Mouse (Mus musculus) activated CD4-positive, CD25-positive, alpha-beta regulatory T cell, adult 4 months (primary cell): ENCODE measurements around the gene Gm10273. TPM values are rescaled to one million over a fixed set of nuclear protein-coding genes. Genes with fewer than 3 reads are reported as not detected.

ENCODE experiments used
- ATAC-seq: one replicate; pipeline ENCODE4 v1.8.0; 2017
- polyA plus RNA-seq, 2 experiments: library from polyadenylated mRNA; unstranded; fragments of 100-300 nt; shearing (Covaris generic); gene quantifications; one replicate each; pipeline ENCODE4 v1.2.1; 2017

Gene Gm10273
- polyA plus RNA-seq, 2 experiments from 2014 or later = 37.3 to 71.3 TPM

GRCm38 (mm10) chr10:59402899-59403792 is 7.7 kb downstream of the Gm10273 start, which contains the start of gene Pla2g12b:
TSS of gene Pla2g12b (plus strand) at chr10:59403660.
- no peak for ATAC-seq

- no peak for ATAC-seq
These were observed 8.3 kb downstream of the Gm10273 start for GRCm38 (mm10) chr10:59403793-59404149.

GRCm38 (mm10) chr10:59408499-59408898 is 13.1 kb downstream of the Gm10273 start:
- no peak for ATAC-seq

- ATAC-seq = no peak
These were observed 14.8 kb downstream of the Gm10273 start for GRCm38 (mm10) chr10:59410264-59410663.

GRCm38 (mm10) chr10:59413711-59414110 is 18.3 kb downstream of the Gm10273 start:
- no peak for ATAC-seq

GRCm38 (mm10) chr10:59416623-59417022 is 21.2 kb downstream of the Gm10273 start:
- ATAC-seq = no peak

- ATAC-seq = no peak
These were observed 24.1 kb downstream of the Gm10273 start for GRCm38 (mm10) chr10:59419516-59419915.

- no peak for ATAC-seq
These were observed 29.0 kb downstream of the Gm10273 start for GRCm38 (mm10) chr10:59424453-59424852.

- ATAC-seq = no peak
These were observed 29.9 kb downstream of the Gm10273 start for GRCm38 (mm10) chr10:59425369-59425768.

GRCm38 (mm10) chr10:59426371-59426770 is 30.9 kb downstream of the Gm10273 start:
- no peak for ATAC-seq

GRCm38 (mm10) chr10:59429448-59430135 is 34.2 kb downstream of the Gm10273 start:
- ATAC-seq = no peak

GRCm38 (mm10) chr10:59430701-59431218 is 35.3 kb downstream of the Gm10273 start:
- peak; percentile 91 for ATAC-seq

GRCm38 (mm10) chr10:59435746-59436145 is 40.3 kb downstream of the Gm10273 start:
- no peak for ATAC-seq

- no peak for ATAC-seq
These were observed 43.2 kb downstream of the Gm10273 start for GRCm38 (mm10) chr10:59438651-59439050.

GRCm38 (mm10) chr10:59439508-59439931 is 44.1 kb downstream of the Gm10273 start:
- no peak for ATAC-seq

- no peak for ATAC-seq
These were observed 44.7 kb downstream of the Gm10273 start for GRCm38 (mm10) chr10:59440177-59440576.

GRCm38 (mm10) chr10:59441735-59442134 is 46.3 kb downstream of the Gm10273 start, which contains the start of gene Oit3:
TSS of gene Oit3 (minus strand) at chr10:59441778.
- ATAC-seq = no peak

GRCm38 (mm10) chr10:59443212-59443611 is 47.8 kb downstream of the Gm10273 start:
- ATAC-seq = no peak

- no peak for ATAC-seq
These were observed 48.7 kb downstream of the Gm10273 start for GRCm38 (mm10) chr10:59444106-59444505.

GRCm38 (mm10) chr10:59444635-59445034 is 49.2 kb downstream of the Gm10273 start:
- ATAC-seq = no peak
